In genomic region chr10:68090197-68090535, GRCm38 (mm10) we compare ENCODE assay signal across 8 mouse cellular contexts.
DNase-seq lines count a peak whose midpoint lies in the region; ATAC-seq and TF ChIP-seq lines count a peak whose summit lies in the region.

No protein-coding gene starts in this region.

- no peak overlapping the region for H3K4me3 ChIP-seq in liver, postnatal 0 days (ENCODE audit: low read depth, low read length)
- no peak overlapping the region for H3K4me3 ChIP-seq in liver, embryonic 11.5 days (ENCODE audit: low read depth, low read length)
- no peak overlapping the region for H3K4me3 ChIP-seq in embryonic facial prominence, embryonic 15.5 days (replicated peaks)
- no peak overlapping the region for H3K4me3 ChIP-seq in intestine, embryonic 16.5 days (ENCODE audit: low read length)

- no peak overlapping the region for H3K4me2 ChIP-seq in liver, postnatal 0 days (ENCODE audit: low read depth, low read length)
- no peak overlapping the region for H3K4me2 ChIP-seq in liver, embryonic 11.5 days
- H3K4me2 ChIP-seq in embryonic facial prominence, embryonic 15.5 days (replicated peaks): no peak overlapping the region
- no peak overlapping the region for H3K4me2 ChIP-seq in intestine, embryonic 16.5 days (ENCODE audit: low read depth, low read length)

- DNase-seq in liver, postnatal 0 days: peak; percentile 59
- no peak for DNase-seq in liver, embryonic 11.5 days (ENCODE audit: low spot score)
- peak; percentile 75 for DNase-seq in ovary, adult 18-20 months (ENCODE audit: low spot score)
- DNase-seq in thymus, postnatal 0 days (ENCODE audit: low spot score): no peak
- DNase-seq in thymus, postnatal 36 days: no peak
- DNase-seq in thymus, postnatal 14 days: no peak

- TF ChIP-seq EP300 in liver, postnatal 0 days (IDR thresholded peaks at IDR 0.05; ENCODE audit: low read depth): no peak

- peaks cover 11% of the 10 kb centered on the region for H3K4me1 ChIP-seq in liver, postnatal 0 days (ENCODE audit: insufficient read depth)
- H3K4me1 ChIP-seq in liver, embryonic 11.5 days (replicated peaks; ENCODE audit: control insufficient read depth, insufficient read depth, low read length): no peaks in the 10 kb centered on the region; the same call in 1 of the 2 replicates
- H3K4me1 ChIP-seq in embryonic facial prominence, embryonic 15.5 days: peaks cover 15% of the 10 kb centered on the region; the same call in 1 of the 2 replicates
- H3K4me1 ChIP-seq in intestine, embryonic 16.5 days (ENCODE audit: control insufficient read depth, insufficient read depth, low read length): 0 out of 2 replicates have a peak, but pooled peaks cover 10% of the 10 kb centered on the region

- H3K27me3 ChIP-seq in liver, postnatal 0 days (ENCODE audit: insufficient read depth, low read length): no peaks in the 10 kb centered on the region
- H3K27me3 ChIP-seq in liver, embryonic 11.5 days (replicated peaks; ENCODE audit: control insufficient read depth, insufficient read depth, low read length): no peaks in the 10 kb centered on the region
- H3K27me3 ChIP-seq in embryonic facial prominence, embryonic 15.5 days: no peaks in the 10 kb centered on the region
- H3K27me3 ChIP-seq in intestine, embryonic 16.5 days (replicated peaks; ENCODE audit: control insufficient read depth, insufficient read depth, low read length): no peaks in the 10 kb centered on the region

- TF ChIP-seq CTCF in liver, postnatal 0 days (IDR thresholded peaks at IDR 0.05; ENCODE audit: low read depth): no peak

- H3K9me3 ChIP-seq in liver, postnatal 0 days (ENCODE audit: low read length): no peaks in the 10 kb centered on the region
- no peaks in the 10 kb centered on the region for H3K9me3 ChIP-seq in liver, embryonic 11.5 days (ENCODE audit: control insufficient read depth, low read length)
- H3K9me3 ChIP-seq in embryonic facial prominence, embryonic 15.5 days (replicated peaks): no peaks in the 10 kb centered on the region
- H3K9me3 ChIP-seq in intestine, embryonic 16.5 days (ENCODE audit: control insufficient read depth, low read length): no peaks in the 10 kb centered on the region

- H3K27ac ChIP-seq in liver, postnatal 0 days (ENCODE audit: low read depth): peak overlapping the region; percentile 37
- H3K27ac ChIP-seq in liver, embryonic 11.5 days (ENCODE audit: low read depth, low read length): no peak overlapping the region
- 0 out of 2 replicates have a peak overlapping the region, but pooled peaks have one; percentile 24 for H3K27ac ChIP-seq in embryonic facial prominence, embryonic 15.5 days (replicated peaks)
- H3K27ac ChIP-seq in intestine, embryonic 16.5 days (ENCODE audit: low read length): peak overlapping the region; percentile 25; the same call in 1 of the 2 replicates

- peak; percentile 36; the same call in 1 of the 2 replicates for ATAC-seq in liver, postnatal 0 days
- no peak for ATAC-seq in liver, embryonic 11.5 days (replicated peaks; ENCODE audit: low FRiP score)
- no peak for ATAC-seq in embryonic facial prominence, embryonic 15.5 days (ENCODE audit: insufficient number of reproducible peaks, low FRiP score, low TSS enrichment, low read depth)
- ATAC-seq in intestine, embryonic 16.5 days: peak; percentile 75

- WGBS in liver, postnatal 0 days (ENCODE audit: insufficient replicate concordance): 37% methylated on average over 4 of the region's 4 CpGs
- 71% methylated on average over 4 of the region's 4 CpGs for WGBS in liver, embryonic 11.5 days
- whole genome bisulfite sequencing in embryonic facial prominence, embryonic 15.5 days: 58% methylated on average over 4 of the region's 4 CpGs
- 44% methylated on average over 4 of the region's 4 CpGs for WGBS in intestine, embryonic 16.5 days

- peaks cover 2% of the 10 kb centered on the region; the same call in 1 of the 2 replicates for H3K36me3 ChIP-seq in liver, postnatal 0 days (replicated peaks; ENCODE audit: insufficient read depth, low read length)
- no peaks in the 10 kb centered on the region; the same call in 1 of the 2 replicates for H3K36me3 ChIP-seq in liver, embryonic 11.5 days (ENCODE audit: control insufficient read depth, insufficient read depth, low read length)
- peaks cover 15% of the 10 kb centered on the region for H3K36me3 ChIP-seq in embryonic facial prominence, embryonic 15.5 days
- peaks cover 9% of the 10 kb centered on the region; the same call in 1 of the 2 replicates for H3K36me3 ChIP-seq in intestine, embryonic 16.5 days (ENCODE audit: control insufficient read depth, insufficient read depth, low read length)

- H3K9ac ChIP-seq in liver, postnatal 0 days (replicated peaks): no peak overlapping the region
- H3K9ac ChIP-seq in liver, embryonic 11.5 days (ENCODE audit: low read depth, low read length): no peak overlapping the region
- H3K9ac ChIP-seq in embryonic facial prominence, embryonic 15.5 days: no peak overlapping the region
- no peak overlapping the region for H3K9ac ChIP-seq in intestine, embryonic 16.5 days (ENCODE audit: low read depth, low read length)

Comparison
In these comparisons a context has a peak if more than half of its experiments do, and no peak if none do; other contexts are left out.
1. ATAC-seq: peak in liver, postnatal 0 days (single experiment) and intestine, embryonic 16.5 days (single experiment); none in liver, embryonic 11.5 days (single experiment) and embryonic facial prominence, embryonic 15.5 days (single experiment).
2. DNase-seq: peak in liver, postnatal 0 days (single experiment) and ovary, adult 18-20 months (single experiment); none in liver, embryonic 11.5 days (single experiment), thymus, postnatal 0 days (single experiment), thymus, postnatal 36 days (0 of 2) and thymus, postnatal 14 days (single experiment).